In the genomic region with DNA sequence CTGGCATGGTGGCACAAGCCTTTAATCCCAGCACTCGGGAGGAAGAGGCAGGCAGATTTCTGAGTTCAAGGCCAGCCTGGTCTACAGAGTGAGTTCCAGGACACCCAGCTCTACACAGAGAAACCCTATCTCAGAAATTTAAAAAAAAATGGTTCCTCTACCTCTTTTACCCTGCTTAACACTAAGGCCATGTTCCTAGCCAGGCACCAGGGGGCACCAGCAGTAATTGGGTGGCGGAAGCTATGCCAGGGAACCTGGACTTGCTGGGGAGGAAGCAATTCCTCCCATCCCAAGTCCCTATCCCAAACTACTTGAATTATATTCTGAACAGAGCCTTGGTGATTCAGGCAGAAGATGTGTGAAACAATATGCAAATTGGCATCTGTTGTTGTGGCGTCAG, we compare ENCODE assay signal across 16 mouse cellular contexts. TPM values are rescaled to one million over a fixed set of nuclear protein-coding genes. Genes with fewer than 3 reads are reported as not detected.
DNase-seq lines count a peak whose midpoint lies in the region; ATAC-seq and TF ChIP-seq lines count a peak whose summit lies in the region.
"Had no signal": no experiment of that assay in that cellular context is flagged by ENCODE, and none has a peak within 500 bp of the region (broad histone marks: within the 10 kb centered on the region; RNA-seq: fewer than 3 reads in every experiment).

No protein-coding gene starts in this region.

- no peak overlapping the region for H3K4me3 ChIP-seq in kidney, postnatal 0 days (replicated peaks; ENCODE audit: low read depth, low read length)
- no peak overlapping the region for H3K4me3 ChIP-seq in kidney, embryonic 14.5 days (ENCODE audit: low read length)
- H3K4me3 ChIP-seq in testis, adult 2 months (ENCODE audit: control insufficient read depth, low read depth, low read length): no peak overlapping the region
- no peak overlapping the region for H3K4me3 ChIP-seq in stomach, postnatal 0 days (ENCODE audit: low read depth, low read length)
- H3K4me3 ChIP-seq: embryonic facial prominence, embryonic 13.5 days; forebrain, embryonic 15.5 days; heart, embryonic 15.5 days; liver, embryonic 15.5 days; midbrain, embryonic 12.5 days had no signal

- 83% methylated on average over 3 of the region's 3 CpGs for WGBS in kidney, postnatal 0 days
- WGBS in kidney, embryonic 14.5 days: 87% methylated on average over 3 of the region's 3 CpGs
- WGBS in stomach, postnatal 0 days: 84% methylated on average over 3 of the region's 3 CpGs

- no peaks in the 10 kb centered on the region for H3K27me3 ChIP-seq in kidney, postnatal 0 days (ENCODE audit: insufficient read depth, low read length)
- H3K27me3 ChIP-seq in kidney, embryonic 14.5 days (ENCODE audit: control insufficient read depth, insufficient read depth, low read length): no peaks in the 10 kb centered on the region
- H3K27me3 ChIP-seq in testis, adult 2 months (ENCODE audit: control insufficient read depth, insufficient read depth, low read length): no peaks in the 10 kb centered on the region
- no peaks in the 10 kb centered on the region for H3K27me3 ChIP-seq in stomach, postnatal 0 days (ENCODE audit: control insufficient read depth, insufficient read depth, low read length)
- H3K27me3 ChIP-seq: embryonic facial prominence, embryonic 13.5 days; forebrain, embryonic 15.5 days; midbrain, embryonic 12.5 days had no signal

- H3K27ac ChIP-seq in kidney, postnatal 0 days: no peak overlapping the region
- no peak overlapping the region for H3K27ac ChIP-seq in kidney, embryonic 14.5 days (ENCODE audit: low read depth, low read length)
- H3K27ac ChIP-seq in testis, adult 2 months (ENCODE audit: control insufficient read depth, insufficient read depth, low read depth, low read length): no peak overlapping the region
- H3K27ac ChIP-seq in stomach, postnatal 0 days (replicated peaks): no peak overlapping the region
- H3K27ac ChIP-seq: embryonic facial prominence, embryonic 13.5 days; forebrain, embryonic 15.5 days; heart, embryonic 15.5 days; liver, embryonic 15.5 days; midbrain, embryonic 12.5 days had no signal

- no peak for TF ChIP-seq EP300 in stomach, postnatal 0 days (optimal IDR thresholded peaks at IDR 0.05)

- no peaks in the 10 kb centered on the region for H3K9me3 ChIP-seq in kidney, postnatal 0 days (replicated peaks; ENCODE audit: low read length)
- H3K9me3 ChIP-seq in kidney, embryonic 14.5 days (ENCODE audit: control insufficient read depth, low read length): no peaks in the 10 kb centered on the region
- no peaks in the 10 kb centered on the region for H3K9me3 ChIP-seq in stomach, postnatal 0 days (ENCODE audit: control insufficient read depth, low read length)
- H3K9me3 ChIP-seq: embryonic facial prominence, embryonic 13.5 days; forebrain, embryonic 15.5 days; G1E; heart, embryonic 15.5 days; liver, embryonic 15.5 days; midbrain, embryonic 12.5 days had no signal

- TF ChIP-seq CTCF in kidney, postnatal 0 days (IDR thresholded peaks at IDR 0.05; ENCODE audit: low read depth): peak; percentile 63
- TF ChIP-seq CTCF in testis, adult 2 months (IDR thresholded peaks at IDR 0.05; ENCODE audit: control insufficient read depth, insufficient read depth, insufficient replicate concordance, low read depth, low read length): peak; percentile 10; the same call in 1 of the 2 replicates
- peak; percentile 60 for TF ChIP-seq CTCF in stomach, postnatal 0 days (IDR thresholded peaks at IDR 0.05; ENCODE audit: low read depth)

- H3K9ac ChIP-seq in kidney, postnatal 0 days (ENCODE audit: low read depth, low read length): no peak overlapping the region
- no peak overlapping the region for H3K9ac ChIP-seq in kidney, embryonic 14.5 days (ENCODE audit: low read depth, low read length)
- no peak overlapping the region for H3K9ac ChIP-seq in stomach, postnatal 0 days (ENCODE audit: low read length)
- H3K9ac ChIP-seq: embryonic facial prominence, embryonic 13.5 days; forebrain, embryonic 15.5 days; heart, embryonic 15.5 days; liver, embryonic 15.5 days; midbrain, embryonic 12.5 days had no signal

- peak; percentile 21 for DNase-seq in kidney, postnatal 0 days (ENCODE audit: low spot score)
- DNase-seq in testis, postnatal 10 days (ENCODE audit: low spot score): no peak
- peak; percentile 44 to 67 for DNase-seq in adrenal gland, postnatal 36 days
- DNase-seq in stomach, postnatal 0 days (ENCODE audit: low spot score): no peak
- DNase-seq: cerebellum, adult 8-10 months; retina, postnatal 1 day had no signal

- H3K4me1 ChIP-seq in kidney, postnatal 0 days (replicated peaks; ENCODE audit: insufficient read depth, low read length): no peaks in the 10 kb centered on the region
- peaks cover 5% of the 10 kb centered on the region; the same call in 1 of the 2 replicates for H3K4me1 ChIP-seq in kidney, embryonic 14.5 days (ENCODE audit: control insufficient read depth, insufficient read depth, low read length)
- H3K4me1 ChIP-seq in testis, adult 2 months (ENCODE audit: control insufficient read depth, insufficient read depth, low read length): no peaks in the 10 kb centered on the region
- no peaks in the 10 kb centered on the region; the same call in 1 of the 2 replicates for H3K4me1 ChIP-seq in stomach, postnatal 0 days (replicated peaks; ENCODE audit: control insufficient read depth, insufficient read depth)

- H3K36me3 ChIP-seq in kidney, postnatal 0 days (ENCODE audit: insufficient read depth, low read length): no peaks in the 10 kb centered on the region
- H3K36me3 ChIP-seq in kidney, embryonic 14.5 days (ENCODE audit: control insufficient read depth, insufficient read depth, low read length): no peaks in the 10 kb centered on the region
- H3K36me3 ChIP-seq in testis, adult 2 months (ENCODE audit: control insufficient read depth, insufficient read depth, low read length): no peaks in the 10 kb centered on the region
- no peaks in the 10 kb centered on the region for H3K36me3 ChIP-seq in stomach, postnatal 0 days (ENCODE audit: control insufficient read depth, insufficient read depth, low read length)
- H3K36me3 ChIP-seq: embryonic facial prominence, embryonic 13.5 days; forebrain, embryonic 15.5 days; G1E; heart, embryonic 15.5 days; liver, embryonic 15.5 days; midbrain, embryonic 12.5 days had no signal

- TF ChIP-seq POLR2A in testis, adult 2 months (IDR thresholded peaks at IDR 0.05; ENCODE audit: control insufficient read depth, low read depth, low read length): no peak

- ATAC-seq in kidney, postnatal 0 days (replicated peaks; ENCODE audit: low FRiP score, low read depth): no peak
- ATAC-seq in kidney, embryonic 14.5 days (ENCODE audit: low FRiP score, low TSS enrichment): no peak
- no peak for ATAC-seq in stomach, postnatal 0 days (ENCODE audit: low FRiP score, low TSS enrichment)
- ATAC-seq in cerebellum, adult (ENCODE audit: insufficient number of reproducible peaks, low FRiP score, low TSS enrichment): no peak
- ATAC-seq: forebrain, embryonic 15.5 days; hindbrain, embryonic 16.5 days had no signal

- H3K4me2 ChIP-seq in kidney, postnatal 0 days (ENCODE audit: low read length): no peak overlapping the region
- no peak overlapping the region for H3K4me2 ChIP-seq in kidney, embryonic 14.5 days (replicated peaks; ENCODE audit: low read depth, low read length)
- H3K4me2 ChIP-seq in stomach, postnatal 0 days (replicated peaks; ENCODE audit: low read depth): no peak overlapping the region
- H3K4me2 ChIP-seq: embryonic facial prominence, embryonic 13.5 days; forebrain, embryonic 15.5 days; heart, embryonic 15.5 days; liver, embryonic 15.5 days; midbrain, embryonic 12.5 days had no signal

RNA-seq across cellular contexts. Expression of a gene that starts 9.8 kb away (rescaled TPM):
- polyA plus RNA-seq in kidney, postnatal 0 days (2015; fragmentation: Nextera tagmentation; extraction: Ambion mirVana): 1.4 and 1.6 TPM in 2 replicates
- polyA plus RNA-seq in kidney, embryonic 14.5 days (2014; fragmentation: Nextera tagmentation; extraction: Ambion mirVana): 1.4 and 2.1 TPM in 2 replicates
- polyA plus RNA-seq in testis, adult 2 months (2012; rRNA removed): 1.7 and 2.3 TPM in 2 replicates
- 1 to 10 TPM; 3.4 to 3.7 TPM for total RNA-seq in adrenal gland, postnatal 36 days (2021)
- 4.5 and 5.3 TPM in 2 replicates for polyA plus RNA-seq in stomach, postnatal 0 days (2015; fragmentation: Nextera tagmentation; extraction: Ambion mirVana)
- polyA plus RNA-seq: G1E had no signal

Comparison
In these comparisons a context has a peak if more than half of its experiments do, and no peak if none do; other contexts are left out.
1. DNase-seq: peak in kidney, postnatal 0 days (single experiment) and adrenal gland, postnatal 36 days (2 of 2); none in testis, postnatal 10 days (single experiment) and stomach, postnatal 0 days (single experiment).
2. CTCF ChIP-seq: peak in every context shown above with its lines; median percentile 63 in kidney, postnatal 0 days; 60 in stomach, postnatal 0 days; 10 in testis, adult 2 months.